Mouse (Mus musculus) MEL (cell line): Measurements from ENCODE around the gene Exph5. TPM values are rescaled to one million over a fixed set of nuclear protein-coding genes. Genes with fewer than 3 reads are reported as not detected.

Source experiments
- DNase-seq: peaks from one replicate; pipeline ENCODE4 v3.0.0; 2011; ENCODE audit warnings: low read depth, low spot score
- H3K27ac ChIP-seq: 2 replicates; pipeline ENCODE4 v1.5.1; 2012; ENCODE audit warnings: low read depth, mild to moderate bottlenecking, control low read depth, low read length, moderate library complexity; ENCODE audit not compliant: control insufficient read depth
- H3K27me3 ChIP-seq, 2 experiments: fragments of 150-350 bp in 1 of 2; sonication (generic) in 1 of 2; 2 replicates each; pipeline ENCODE4 v1.6.1; 2012; ENCODE audit warnings: low read length in 2 of 2, mild to moderate bottlenecking in 2 of 2, improper control_type of control experiment in 1 of 2, moderate library complexity in 1 of 2; ENCODE audit not compliant: insufficient read depth in 2 of 2, control insufficient read depth in 1 of 2
- H3K36me3 ChIP-seq, 2 experiments: 2 replicates each; pipeline ENCODE4 v1.6.1; 2012 to 2014; ENCODE audit warnings: low read length in 2 of 2, improper control_type of control experiment in 1 of 2, inconsistent platforms in 1 of 2, mild to moderate bottlenecking in 1 of 2; ENCODE audit not compliant: insufficient read depth in 2 of 2, control insufficient read depth in 1 of 2
- H3K4me1 ChIP-seq, 2 experiments: fragments of 150-350 bp in 1 of 2; sonication (generic) in 1 of 2; 2 replicates each; pipeline ENCODE4 v1.6.1; 2012; ENCODE audit warnings: low read length in 2 of 2, improper control_type of control experiment in 1 of 2, mild to moderate bottlenecking in 1 of 2; ENCODE audit not compliant: insufficient read depth in 2 of 2, control insufficient read depth in 1 of 2
- H3K4me3 ChIP-seq, 2 experiments: fragments of 150-350 bp in 1 of 2; sonication (generic) in 1 of 2; 2 replicates each; pipeline ENCODE4 v1.5.1; 2012; ENCODE audit warnings: low read depth in 2 of 2, low read length in 2 of 2, mild to moderate bottlenecking in 2 of 2, moderate library complexity in 2 of 2, control low read depth in 1 of 2, improper control_type of control experiment in 1 of 2; ENCODE audit not compliant: control insufficient read depth in 1 of 2, insufficient read depth in 1 of 2
- H3K79me2 ChIP-seq: 2 replicates; pipeline ENCODE4 v1.6.1; 2012; ENCODE audit warnings: mild to moderate bottlenecking, low read length, moderate library complexity; ENCODE audit not compliant: control insufficient read depth, poor library complexity, insufficient read depth
- H3K9ac ChIP-seq: 2 replicates; pipeline ENCODE4 v1.6.1; 2012; ENCODE audit warnings: low read depth, mild to moderate bottlenecking, control low read depth, low read length, moderate library complexity; ENCODE audit not compliant: control insufficient read depth, poor library complexity, severe bottlenecking
- H3K9me3 ChIP-seq: fragments of 150-350 bp; sonication (generic); replicated peaks from 2 replicates; pipeline ENCODE4 v1.6.1; 2012; ENCODE audit warnings: mild to moderate bottlenecking, low read length, improper control_type of control experiment, moderate library complexity; ENCODE audit not compliant: insufficient read depth
- CHD1 ChIP-seq: IDR thresholded peaks from 2 replicates; pipeline ENCODE4 v1.6.1; 2012; ENCODE audit warnings: low read depth, mild to moderate bottlenecking, inconsistent platforms, low read length, improper control_type of control experiment
- CHD2 ChIP-seq: IDR thresholded peaks from 2 replicates; pipeline ENCODE4 v1.6.1; 2011; ENCODE audit warnings: low read length, improper control_type of control experiment
- CTCF ChIP-seq, 3 experiments: IDR thresholded peaks in 2 of 3; conservative IDR thresholded peaks in 1 of 3; 2 replicates each; pipeline ENCODE4 v1.5.1; 2011 to 2012; ENCODE audit warnings: low read length in 3 of 3, low read depth in 2 of 3, mild to moderate bottlenecking in 2 of 3, improper control_type of control experiment in 1 of 3, inconsistent platforms in 1 of 3, mixed read lengths in 1 of 3, moderate library complexity in 1 of 3; ENCODE audit not compliant: control insufficient read depth in 1 of 3, insufficient read depth in 1 of 3, poor library complexity in 1 of 3, severe bottlenecking in 1 of 3
- E2F4 ChIP-seq: IDR thresholded peaks from 2 replicates; pipeline ENCODE4 v1.6.1; 2011; ENCODE audit warnings: low read depth, low read length, improper control_type of control experiment, borderline replicate concordance
- ETS1 ChIP-seq: IDR thresholded peaks from 2 replicates; pipeline ENCODE4 v1.6.1; 2012; ENCODE audit warnings: low read depth, mild to moderate bottlenecking, inconsistent platforms, low read length, improper control_type of control experiment, moderate library complexity
- GABPA ChIP-seq: IDR thresholded peaks from 2 replicates; pipeline ENCODE4 v1.6.1; 2012; ENCODE audit warnings: low read depth, mild to moderate bottlenecking, inconsistent platforms, low read length, improper control_type of control experiment, moderate library complexity
- GATA1 ChIP-seq: IDR thresholded peaks from 2 replicates; pipeline ENCODE4 v1.6.1; 2011; ENCODE audit warnings: low read depth, low read length, improper control_type of control experiment
- JUND ChIP-seq: IDR thresholded peaks from 2 replicates; pipeline ENCODE4 v1.6.1; 2011; ENCODE audit warnings: low read depth, mild to moderate bottlenecking, improper control_type of control experiment, low read length
- KAT2A ChIP-seq: conservative IDR thresholded peaks from 2 replicates; pipeline ENCODE4 v1.6.1; 2012; ENCODE audit warnings: low read depth, low read length, improper control_type of control experiment, inconsistent platforms
- MAFK ChIP-seq: IDR thresholded peaks from 2 replicates; pipeline ENCODE4 v1.6.1; 2011; ENCODE audit warnings: low read depth, mild to moderate bottlenecking, low read length, improper control_type of control experiment, borderline replicate concordance
- MAX ChIP-seq: IDR thresholded peaks from 2 replicates; pipeline ENCODE4 v1.6.1; 2011; ENCODE audit warnings: low read length, improper control_type of control experiment
- MEF2A ChIP-seq: IDR thresholded peaks from 2 replicates; pipeline ENCODE4 v1.6.1; 2014; ENCODE audit warnings: low read depth, mild to moderate bottlenecking, inconsistent platforms, low read length, improper control_type of control experiment; ENCODE audit not compliant: poor library complexity, insufficient replicate concordance, severe bottlenecking; ENCODE audit errors: extremely low read depth
- MXI1 ChIP-seq: IDR thresholded peaks from 2 replicates; pipeline ENCODE4 v1.6.1; 2011; ENCODE audit warnings: mild to moderate bottlenecking, low read depth, low read length, improper control_type of control experiment
- MYC ChIP-seq: IDR thresholded peaks from 2 replicates; pipeline ENCODE4 v1.6.1; 2011; ENCODE audit warnings: low read depth, mild to moderate bottlenecking, low read length, improper control_type of control experiment, moderate library complexity
- NELFE ChIP-seq: IDR thresholded peaks from 2 replicates; pipeline ENCODE4 v1.6.1; 2011; ENCODE audit warnings: low read depth, low read length, improper control_type of control experiment
- NRF1 ChIP-seq: IDR thresholded peaks from 2 replicates; pipeline ENCODE4 v1.6.1; 2014; ENCODE audit warnings: low read depth, mild to moderate bottlenecking, inconsistent platforms, low read length, improper control_type of control experiment, moderate library complexity; ENCODE audit not compliant: poor library complexity, insufficient read depth, severe bottlenecking
- POLR2A ChIP-seq, 2 experiments: IDR thresholded peaks; 2 replicates each; pipeline ENCODE4 v1.6.1; 2011 to 2012; ENCODE audit warnings: low read length in 2 of 2, mild to moderate bottlenecking in 2 of 2, control low read depth in 1 of 2, improper control_type of control experiment in 1 of 2, low read depth in 1 of 2, moderate library complexity in 1 of 2; ENCODE audit not compliant: control insufficient read depth in 1 of 2, insufficient read depth in 1 of 2, poor library complexity in 1 of 2
- SIN3A ChIP-seq: IDR thresholded peaks from 2 replicates; pipeline ENCODE4 v1.6.1; 2012; ENCODE audit warnings: low read length, improper control_type of control experiment, inconsistent platforms
- TAL1 ChIP-seq: IDR thresholded peaks from 2 replicates; pipeline ENCODE4 v1.6.1; 2012; ENCODE audit warnings: mild to moderate bottlenecking, inconsistent platforms, low read length, moderate library complexity, mixed read lengths
- TCF12 ChIP-seq: IDR thresholded peaks from 2 replicates; pipeline ENCODE4 v1.6.1; 2014; ENCODE audit warnings: low read depth, mild to moderate bottlenecking, inconsistent platforms, low read length, improper control_type of control experiment, moderate library complexity
- UBTF ChIP-seq: IDR thresholded peaks from 2 replicates; pipeline ENCODE4 v1.6.1; 2012; ENCODE audit warnings: low read depth, mild to moderate bottlenecking, inconsistent platforms, low read length, improper control_type of control experiment, moderate library complexity, borderline replicate concordance; ENCODE audit not compliant: insufficient read depth
- ZC3H11A ChIP-seq: IDR thresholded peaks from 2 replicates; pipeline ENCODE4 v1.6.1; 2012; ENCODE audit warnings: low read depth, mild to moderate bottlenecking, inconsistent platforms, low read length, improper control_type of control experiment
- ZKSCAN1 ChIP-seq: IDR thresholded peaks from 2 replicates; pipeline ENCODE4 v1.6.1; 2012; ENCODE audit warnings: low read depth, mild to moderate bottlenecking, inconsistent platforms, low read length, improper control_type of control experiment, moderate library complexity
- ZMIZ1 ChIP-seq: IDR thresholded peaks from 2 replicates; pipeline ENCODE4 v1.6.1; 2012; ENCODE audit warnings: low read depth, mild to moderate bottlenecking, inconsistent platforms, low read length, improper control_type of control experiment, moderate library complexity
- ZNF384 ChIP-seq: IDR thresholded peaks from 2 replicates; pipeline ENCODE4 v1.6.1; 2012; ENCODE audit warnings: low read depth, mild to moderate bottlenecking, inconsistent platforms, low read length, improper control_type of control experiment
- polyA plus RNA-seq, 2 experiments: library from polyadenylated mRNA; stranded (reverse) in 1 of 2; unstranded in 1 of 2; fragments of >175 nt in 1 of 2; fragments of >200 nt in 1 of 2; gene quantifications; 2 replicates each; pipeline versions ENCODE4 v1.2.1 to v1.2.4; 2012; ENCODE audit warnings: low replicate concordance in 2 of 2, low read depth in 1 of 2; ENCODE audit not compliant: insufficient read length in 2 of 2, insufficient read depth in 1 of 2, missing spikeins in 1 of 2
- total RNA-seq: library from RNA; depleted of rRNA; stranded (reverse); fragments of 300-350 nt; gene quantifications from 2 replicates; pipeline ENCODE4 v1.2.3, GENCODE M21; 2012

The Exph5 gene
- total and polyA plus RNA-seq, 3 experiments, result not detected

DNA sequence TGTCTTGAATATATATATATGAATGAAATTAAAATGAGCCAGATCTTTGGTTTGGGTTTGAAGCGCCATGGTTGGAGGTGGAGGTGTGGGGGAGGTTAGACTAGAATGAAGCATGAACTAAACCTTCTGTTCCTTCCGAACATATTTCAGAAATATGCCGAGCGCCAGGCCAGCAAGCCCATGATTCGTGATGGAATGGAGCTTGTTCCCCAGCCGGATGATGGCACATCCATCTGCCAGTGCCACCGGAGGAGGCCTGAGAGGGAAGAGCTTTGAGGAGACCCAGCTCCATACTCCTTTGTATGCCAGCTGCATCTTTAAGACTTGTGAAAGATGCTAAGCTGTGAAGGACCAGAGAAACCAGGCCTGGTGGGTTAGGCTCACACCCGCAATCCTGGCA lies 98.1 kb downstream of the Exph5 start:
- no peak overlapping the region for H3K9ac ChIP-seq
- H3K9me3 ChIP-seq, result no peaks in the 10 kb centered on the region
- H3K79me2 ChIP-seq, result no peaks in the 10 kb centered on the region
- H3K4me3 ChIP-seq, result no peak overlapping the region
- H3K36me3 ChIP-seq, result no peaks in the 10 kb centered on the region
- H3K27ac ChIP-seq, result no peak overlapping the region
- H3K27me3 ChIP-seq, result no peaks in the 10 kb centered on the region; a peak in 2 of 4 replicates
- no peaks in the 10 kb centered on the region; a peak in 1 of 4 replicates for H3K4me1 ChIP-seq
- no peak for DNase-seq
- TF ChIP-seq KAT2A (no peak), JUND (no peak), ZNF384 (no peak), SIN3A (no peak), ETS1 (no peak), MAFK (no peak), TCF12 (no peak), NRF1 (no peak), NELFE (no peak), MEF2A (no peak), GABPA (no peak), MAX (no peak), MXI1 (no peak), GATA1 (no peak), ZC3H11A (no peak), POLR2A (IDR thresholded peaks at IDR 0.05; ENCODE audit: control insufficient read depth in 1 of 2, insufficient read depth in 1 of 2, low read depth in 1 of 2, low read length in 2 of 2, poor library complexity in 1 of 2) (no peak), MYC (no peak), ZMIZ1 (no peak)
- TF ChIP-seq, all 39 proteins: peak for 0

DNA sequence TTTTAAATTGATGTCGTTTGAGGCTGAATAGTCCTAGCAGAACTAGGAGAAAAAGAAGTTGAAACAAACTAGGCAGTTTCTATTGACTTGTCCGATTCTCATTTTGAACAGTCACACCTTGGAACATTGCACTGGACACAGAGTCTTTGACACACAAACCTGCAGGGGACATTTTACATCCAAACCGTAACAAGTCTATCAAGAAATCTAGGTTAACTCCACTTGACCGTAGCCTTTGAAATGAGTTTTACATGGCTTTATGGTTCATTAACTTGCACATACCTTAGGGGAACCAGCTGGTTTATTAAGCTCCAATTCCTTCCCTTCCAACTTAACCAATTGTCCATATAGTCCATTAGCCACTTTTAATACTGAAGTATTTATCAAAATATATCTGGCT lies 99.2 kb downstream of the Exph5 start:
- Histone ChIP-seq H3K4me3 (no peak overlapping the region), H3K27me3 (no peaks in the 10 kb centered on the region), H3K36me3 (no peaks in the 10 kb centered on the region), H3K4me1 (no peaks in the 10 kb centered on the region; a peak in 1 of 4 replicates), H3K79me2 (no peaks in the 10 kb centered on the region), H3K9me3 (no peaks in the 10 kb centered on the region), H3K9ac (no peak overlapping the region)
- no peak for DNase-seq
- TF ChIP-seq UBTF, result no peak
- no peak for TF ChIP-seq NRF1
- no peak for TF ChIP-seq E2F4
- TF ChIP-seq CHD1, result no peak
- no peak for TF ChIP-seq CTCF (IDR thresholded peaks at IDR 0.05 in 2 of 3, conservative IDR thresholded peaks at IDR 0.05 in 1 of 3; ENCODE audit: control insufficient read depth in 1 of 3, insufficient read depth in 1 of 3, low read depth in 2 of 3, low read length in 3 of 3, poor library complexity in 1 of 3, severe bottlenecking in 1 of 3)
- no peak for TF ChIP-seq ZKSCAN1
- TF ChIP-seq CHD2, result no peak
- no peak for TF ChIP-seq NELFE
- no peak for TF ChIP-seq TCF12
- TF ChIP-seq TAL1, result no peak
- TF ChIP-seq, all 39 proteins: peak for 0
- H3K27ac ChIP-seq, result no peak overlapping the region
